Mouse (Mus musculus): ENCODE data around the gene Tbcc. TPM values are rescaled to one million over a fixed set of nuclear protein-coding genes. Genes with fewer than 3 reads are reported as not detected.

The Tbcc gene
- polyA plus RNA-seq, 2 experiments: 27.8 to 63.3 TPM

DNA sequence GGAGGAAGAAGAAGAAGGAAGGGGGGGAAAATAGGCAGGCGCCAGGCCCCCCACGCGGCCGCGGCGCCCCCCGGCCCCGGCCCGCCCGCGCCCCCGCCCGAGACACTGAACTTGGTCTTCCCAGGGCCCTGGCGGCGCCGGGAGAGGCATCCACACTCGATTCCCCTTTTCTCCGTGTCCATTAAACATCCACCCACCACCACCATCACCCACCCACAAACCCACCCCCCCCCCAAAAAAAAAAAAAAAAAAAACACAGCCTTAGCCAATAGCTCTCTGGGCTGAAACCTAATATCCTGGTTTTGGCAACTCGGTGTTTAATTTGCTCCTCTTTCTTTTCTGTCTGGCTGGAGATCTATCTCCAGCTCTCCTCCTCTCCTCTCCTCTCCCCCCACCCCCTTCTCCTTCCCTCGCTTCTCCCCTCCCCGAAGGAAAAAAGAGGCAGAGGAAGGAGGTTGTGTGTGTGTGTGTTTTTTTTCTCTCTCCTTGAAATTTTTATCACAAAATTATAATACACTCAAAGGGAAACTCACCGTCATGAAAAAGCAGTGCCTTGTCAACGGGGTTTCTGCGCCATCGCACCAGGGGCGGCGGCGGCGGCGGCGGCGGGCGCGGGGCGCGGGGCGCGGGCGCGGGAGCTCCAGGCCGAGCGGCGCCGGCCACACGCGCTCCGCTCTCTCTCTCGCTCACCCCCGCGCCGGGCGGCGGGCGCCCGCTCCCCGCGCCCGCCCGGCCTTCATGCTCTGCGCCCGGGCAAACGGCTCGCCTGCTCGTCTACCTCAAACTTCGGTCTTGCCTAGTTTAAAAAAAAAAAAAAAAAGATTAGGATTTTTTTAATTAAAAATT, 32.4 kb upstream of the Tbcc start, which contains the start of gene Bicral:
Bicral (minus strand) TSS at position 580 of the 846 bp plus-strand sequence.
- Histone ChIP-seq H3K4me1 (ENCODE audit: control insufficient read depth, insufficient read depth, low read length) (peaks cover 18% of the 10 kb centered on the region), H3K4me3 (replicated peaks; ENCODE audit: low read length) (peak within 1 kb of the TSS; percentile 98), H3K4me2 (replicated peaks; ENCODE audit: low read depth, low read length, severe bottlenecking) (peak within 1 kb of the TSS; percentile 62), H3K9me3 (ENCODE audit: control insufficient read depth, low read length) (no peaks in the 10 kb centered on the region), H3K36me3 (ENCODE audit: control insufficient read depth, insufficient read depth, low read length) (peaks cover 6% of the 10 kb centered on the region; the same call in 1 of the 2 replicates), H3K9ac (ENCODE audit: low read depth, low read length, severe bottlenecking) (peak within 1 kb of the TSS; percentile 100), H3K27ac (replicated peaks; ENCODE audit: low read depth, low read length) (peak within 1 kb of the TSS; percentile 100), H3K27me3 (ENCODE audit: control insufficient read depth, insufficient read depth, low read length) (no peaks in the 10 kb centered on the region)
- 1% methylated on average over 38 of the region's 65 CpGs for WGBS
- peak; percentile 45; the same call in 1 of the 2 replicates for TF ChIP-seq POLR2A (IDR thresholded peaks at IDR 0.05; ENCODE audit: borderline replicate concordance, extremely low read depth, insufficient read depth, insufficient read length)
- DNase-seq (ENCODE audit: low spot score) (peak; percentile 85), ATAC-seq (ENCODE audit: low FRiP score, low read depth) (peak; percentile 71)

DNA sequence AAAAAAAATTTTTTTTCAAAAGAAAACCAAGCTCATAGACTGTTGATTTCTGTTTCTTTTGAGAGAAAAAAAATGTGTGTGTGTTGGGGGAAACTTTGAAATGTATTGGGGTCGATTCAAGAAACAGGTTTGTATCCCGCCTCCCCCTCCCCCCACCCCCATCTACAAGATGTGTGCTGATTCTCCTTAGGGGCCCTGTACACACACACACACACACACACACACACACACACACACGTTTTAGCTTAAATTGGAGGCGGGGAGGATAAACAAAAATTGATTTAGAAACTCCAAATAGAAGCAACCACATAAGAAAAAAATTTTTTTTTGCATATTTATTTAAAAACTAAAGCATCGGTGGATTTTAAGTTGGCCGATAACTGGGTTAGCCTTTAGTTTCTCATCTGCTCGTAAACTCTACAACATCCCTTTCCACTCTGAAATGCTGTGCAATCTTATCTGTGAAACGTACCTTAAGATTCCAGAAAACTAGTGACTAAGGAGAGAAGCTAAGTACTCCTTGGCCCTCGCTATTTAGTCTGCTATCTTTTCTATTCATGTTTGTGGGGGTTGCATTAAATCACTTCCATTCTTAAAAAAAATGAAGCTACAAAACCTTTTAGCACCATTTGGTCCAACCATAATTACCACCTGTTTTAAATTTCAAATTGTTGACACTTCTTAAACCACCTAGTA, 31.6 kb upstream of the Tbcc start:
- Histone ChIP-seq H3K9me3 (ENCODE audit: control insufficient read depth, low read length) (no peaks in the 10 kb centered on the region), H3K27me3 (ENCODE audit: control insufficient read depth, insufficient read depth, low read length) (no peaks in the 10 kb centered on the region), H3K9ac (ENCODE audit: low read depth, low read length, severe bottlenecking) (peak overlapping the region; percentile 100), H3K4me2 (replicated peaks; ENCODE audit: low read depth, low read length, severe bottlenecking) (peak overlapping the region; percentile 62), H3K36me3 (ENCODE audit: control insufficient read depth, insufficient read depth, low read length) (peaks cover 6% of the 10 kb centered on the region; the same call in 1 of the 2 replicates), H3K4me3 (replicated peaks; ENCODE audit: low read length) (peak overlapping the region; percentile 98), H3K27ac (replicated peaks; ENCODE audit: low read depth, low read length) (peak overlapping the region; percentile 100), H3K4me1 (ENCODE audit: control insufficient read depth, insufficient read depth, low read length) (peaks cover 18% of the 10 kb centered on the region)
- peak; percentile 53 for DNase-seq (ENCODE audit: low spot score)
- ATAC-seq (ENCODE audit: low FRiP score, low read depth): no peak
- 8% methylated on average over 9 of the region's 9 CpGs for WGBS
- TF ChIP-seq POLR2A (IDR thresholded peaks at IDR 0.05; ENCODE audit: borderline replicate concordance, extremely low read depth, insufficient read depth, insufficient read length): no peak

- DNase-seq (ENCODE audit: low spot score): no peak
- no peaks in the 10 kb centered on the region for H3K27me3 ChIP-seq (ENCODE audit: control insufficient read depth, insufficient read depth, low read length)
- no peak for ATAC-seq (ENCODE audit: low FRiP score, low read depth)
- peaks cover 7% of the 10 kb centered on the region for H3K4me1 ChIP-seq (ENCODE audit: control insufficient read depth, insufficient read depth, low read length)
- no peak overlapping the region for H3K4me2 ChIP-seq (replicated peaks; ENCODE audit: low read depth, low read length, severe bottlenecking)
- 84% methylated on average over 4 of the region's 4 CpGs for WGBS
- no peak overlapping the region for H3K27ac ChIP-seq (replicated peaks; ENCODE audit: low read depth, low read length)
- no peak overlapping the region for H3K4me3 ChIP-seq (replicated peaks; ENCODE audit: low read length)
- no peaks in the 10 kb centered on the region for H3K9me3 ChIP-seq (ENCODE audit: control insufficient read depth, low read length)
- no peak overlapping the region for H3K9ac ChIP-seq (ENCODE audit: low read depth, low read length, severe bottlenecking)
- no peak for TF ChIP-seq POLR2A (IDR thresholded peaks at IDR 0.05; ENCODE audit: borderline replicate concordance, extremely low read depth, insufficient read depth, insufficient read length)
- no peaks in the 10 kb centered on the region for H3K36me3 ChIP-seq (ENCODE audit: control insufficient read depth, insufficient read depth, low read length)
Observed at GRCm38 (mm10) chr17:46860120-46860519, 30.4 kb upstream of the Tbcc start.

DNA sequence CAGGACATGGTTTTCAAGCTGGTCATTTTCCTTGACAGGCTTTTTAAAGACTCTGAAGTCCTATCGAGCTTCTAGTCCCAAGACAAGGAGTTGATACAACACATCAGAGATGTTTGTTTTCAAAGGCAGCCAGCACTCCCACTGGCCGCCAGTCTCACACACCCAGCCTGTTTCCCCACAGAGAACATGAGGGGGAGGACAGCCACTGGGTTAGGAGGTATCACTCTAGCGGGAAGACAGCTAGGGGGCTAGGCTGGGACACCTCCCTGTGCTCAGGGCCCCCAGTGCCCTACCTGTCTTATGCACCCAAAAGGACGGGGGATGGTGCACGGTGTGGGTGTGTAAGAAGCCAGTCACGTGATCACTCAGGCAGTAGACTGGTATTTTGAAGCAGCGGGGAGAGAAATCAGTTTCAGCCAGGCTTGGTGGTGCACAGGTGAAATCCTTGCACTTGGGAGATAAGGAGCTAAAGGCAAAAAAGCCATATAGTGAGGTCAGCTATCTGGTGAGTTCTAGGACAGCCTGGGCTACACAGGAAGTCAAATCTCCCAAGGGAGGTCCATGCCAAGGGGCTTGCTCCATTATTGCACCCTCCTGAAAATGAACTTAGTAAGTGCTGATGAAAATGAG, 25.8 kb upstream of the Tbcc start:
- Histone ChIP-seq H3K4me2 (replicated peaks; ENCODE audit: low read depth, low read length, severe bottlenecking) (no peak overlapping the region), H3K36me3 (ENCODE audit: control insufficient read depth, insufficient read depth, low read length) (no peaks in the 10 kb centered on the region), H3K27me3 (ENCODE audit: control insufficient read depth, insufficient read depth, low read length) (no peaks in the 10 kb centered on the region), H3K27ac (replicated peaks; ENCODE audit: low read depth, low read length) (no peak overlapping the region), H3K4me3 (replicated peaks; ENCODE audit: low read length) (no peak overlapping the region), H3K9me3 (ENCODE audit: control insufficient read depth, low read length) (no peaks in the 10 kb centered on the region), H3K9ac (ENCODE audit: low read depth, low read length, severe bottlenecking) (no peak overlapping the region), H3K4me1 (ENCODE audit: control insufficient read depth, insufficient read depth, low read length) (no peaks in the 10 kb centered on the region)
- ATAC-seq (ENCODE audit: low FRiP score, low read depth): no peak
- WGBS: 75% methylated on average over 7 of the region's 7 CpGs
- DNase-seq (ENCODE audit: low spot score): no peak
- no peak for TF ChIP-seq POLR2A (IDR thresholded peaks at IDR 0.05; ENCODE audit: borderline replicate concordance, extremely low read depth, insufficient read depth, insufficient read length)

GRCm38 (mm10) chr17:46866836-46867235, 23.6 kb upstream of the Tbcc start:
- no peak for TF ChIP-seq POLR2A (IDR thresholded peaks at IDR 0.05; ENCODE audit: borderline replicate concordance, extremely low read depth, insufficient read depth, insufficient read length)
- WGBS: 93% methylated on average over 12 of the region's 12 CpGs
- H3K4me2 ChIP-seq (replicated peaks; ENCODE audit: low read depth, low read length, severe bottlenecking): no peak overlapping the region

More at GRCm38 (mm10) chr17:46866836-46867235, 23.6 kb upstream of the Tbcc start:
- Histone ChIP-seq H3K9ac (ENCODE audit: low read depth, low read length, severe bottlenecking) (no peak overlapping the region), H3K36me3 (ENCODE audit: control insufficient read depth, insufficient read depth, low read length) (no peaks in the 10 kb centered on the region), H3K27ac (replicated peaks; ENCODE audit: low read depth, low read length) (no peak overlapping the region), H3K4me1 (ENCODE audit: control insufficient read depth, insufficient read depth, low read length) (no peaks in the 10 kb centered on the region), H3K27me3 (ENCODE audit: control insufficient read depth, insufficient read depth, low read length) (no peaks in the 10 kb centered on the region), H3K9me3 (ENCODE audit: control insufficient read depth, low read length) (no peaks in the 10 kb centered on the region), H3K4me3 (replicated peaks; ENCODE audit: low read length) (no peak overlapping the region)
- no peak for ATAC-seq (ENCODE audit: low FRiP score, low read depth)
- no peak for DNase-seq (ENCODE audit: low spot score)
